Mouse (Mus musculus) cerebellum, postnatal 10 days (tissue): ENCODE measurements at regions not wholly inside any gene's neighbourhood (a gene's known extent, or its start where the extent isn't known, plus 50 kb on each side); places are given as distances from the start of the nearest gene placed in this dataset.

Experiments
- DNase-seq, 2 experiments: peaks; one replicate each; pipeline ENCODE4 v3.0.0; 2021; ENCODE audit warnings: mixed read lengths in 2 of 2

GRCm38 (mm10) chr4:37566226-37566625 lies 614.7 kb upstream of the Lingo2 start:
- no peak for DNase-seq

GRCm38 (mm10) chr4:37560209-37560608 lies 608.7 kb upstream of the Lingo2 start:
- DNase-seq = peak; percentile 45 to 48

GRCm38 (mm10) chr4:37546001-37546400 lies 594.5 kb upstream of the Lingo2 start:
- DNase-seq = no peak

- DNase-seq = no peak
Observed at GRCm38 (mm10) chr4:37507732-37508131, 556.2 kb upstream of the Lingo2 start.
